Mouse (Mus musculus): ENCODE data around the gene T2.

The T2 gene

DNA sequence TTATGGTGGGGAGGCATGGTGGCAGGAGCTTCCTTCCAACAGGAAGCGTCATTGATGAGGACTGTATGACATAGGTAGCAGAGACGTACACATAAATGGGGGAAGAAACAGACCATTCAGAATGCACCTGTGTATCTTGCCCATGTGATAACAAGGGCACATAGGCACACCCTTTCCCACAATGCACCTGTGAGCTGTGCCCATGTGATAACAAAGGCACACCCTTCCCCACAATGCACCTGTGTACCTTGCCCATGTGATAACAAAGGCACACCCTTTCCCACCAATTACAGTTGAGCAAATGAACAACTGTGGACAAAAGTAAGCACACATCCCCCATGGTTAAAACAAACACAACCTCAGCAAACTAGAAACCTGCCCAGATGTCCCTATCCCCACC lies 54.5 kb downstream of the T2 start:
- intact Hi-C loops (cut with DNase I), result no loop called here

DNA sequence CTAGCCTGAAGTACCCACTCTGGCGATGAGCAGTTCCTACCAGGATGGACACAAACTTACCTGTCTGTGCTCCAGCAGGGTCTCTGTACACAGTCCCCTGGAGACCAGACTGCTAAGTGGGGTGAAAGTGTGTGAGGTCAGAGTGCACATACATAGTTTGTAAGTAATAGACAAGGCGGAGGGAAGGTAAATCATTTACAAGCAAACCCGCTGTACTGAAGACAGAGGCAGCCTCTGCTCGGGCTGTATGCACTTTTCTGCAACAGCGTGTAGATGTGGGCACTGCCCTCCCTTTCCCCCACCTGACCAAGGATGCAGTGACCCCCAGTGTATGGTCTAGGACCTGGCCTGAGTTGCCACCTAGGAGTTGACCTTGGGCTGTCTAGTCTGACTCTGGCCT lies 57.9 kb downstream of the T2 start:
- intact Hi-C loops (cut with DNase I), result no loop called here

DNA sequence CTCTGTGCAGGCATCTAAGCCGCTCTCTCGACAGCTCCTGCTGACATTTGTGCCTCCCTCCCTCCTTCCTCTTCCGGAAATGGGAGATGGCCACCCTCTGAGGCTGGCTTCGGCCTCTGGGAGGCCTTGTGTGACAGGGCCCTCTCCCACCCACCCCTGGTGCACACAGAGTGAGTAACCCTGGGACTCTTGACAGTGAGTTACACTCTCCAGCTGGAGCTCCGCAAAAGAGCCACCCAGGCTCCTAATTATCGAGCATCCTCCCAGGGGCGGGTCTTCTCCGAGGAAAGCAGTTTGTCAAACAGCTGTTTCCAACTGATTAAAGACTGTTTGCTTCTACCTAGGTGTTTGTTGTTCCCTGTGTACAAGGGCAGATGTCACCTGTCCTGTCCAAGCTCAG lies 59.7 kb downstream of the T2 start:
- intact Hi-C loops (cut with DNase I), result no loop called here

- intact Hi-C loops (cut with DNase I), result no loop called here
These were observed 61.1 kb downstream of the T2 start for GRCm38 (mm10) chr17:8416865-8417264.

- intact Hi-C loops (cut with DNase I), result no loop called here
These were observed 64.9 kb downstream of the T2 start for GRCm38 (mm10) chr17:8420739-8421138.

- intact Hi-C loops (cut with DNase I), result no loop called here
These were observed 65.7 kb downstream of the T2 start for GRCm38 (mm10) chr17:8421517-8421916.

GRCm38 (mm10) chr17:8423283-8423682 lies 67.5 kb downstream of the T2 start:
- intact Hi-C loops (cut with DNase I), result no loop called here

DNA sequence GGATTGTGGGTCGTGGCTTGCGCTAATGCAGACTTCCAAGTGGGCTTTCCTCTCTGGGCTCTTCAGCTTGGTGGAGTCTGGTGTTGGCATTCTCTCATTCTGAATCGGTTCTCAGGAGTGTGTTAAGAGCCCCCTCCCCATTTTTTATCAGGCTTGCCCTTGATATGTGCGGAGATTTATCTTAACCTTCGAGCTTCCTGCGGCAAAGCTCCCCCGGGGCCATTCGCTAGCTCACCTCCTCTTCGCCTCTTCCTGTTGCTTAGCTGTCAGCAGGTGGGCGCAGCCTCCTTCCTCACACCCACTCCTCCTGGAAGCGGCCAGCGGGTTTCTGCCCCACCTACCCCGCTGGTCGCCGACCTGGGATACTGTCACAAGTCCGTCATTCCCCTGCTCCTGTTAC lies 73.6 kb downstream of the T2 start:
- intact Hi-C loops (cut with DNase I), result no loop called here

DNA sequence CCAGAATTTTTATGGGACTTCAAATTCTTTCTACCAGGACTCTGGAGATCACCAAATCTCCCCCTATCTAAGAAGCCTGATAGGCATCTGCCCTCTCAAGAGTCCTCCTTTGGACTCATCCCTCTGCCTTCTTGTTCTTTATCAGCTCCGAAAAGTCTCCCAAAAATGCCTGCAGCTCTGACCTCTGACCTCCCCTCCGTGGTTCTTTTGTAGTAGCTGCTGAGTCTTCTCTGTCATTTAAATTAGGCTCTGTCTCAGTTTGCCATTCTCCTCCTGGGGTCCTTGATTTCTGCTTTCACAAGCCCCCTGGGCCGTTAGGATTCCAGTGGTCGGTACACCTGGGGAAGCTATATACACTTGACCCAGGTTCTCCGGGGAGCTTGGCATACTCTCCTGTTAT lies 74.1 kb downstream of the T2 start:
- intact Hi-C loops (cut with DNase I), result no loop called here

- intact Hi-C loops (cut with DNase I), result no loop called here
These were observed 76.5 kb downstream of the T2 start for GRCm38 (mm10) chr17:8432179-8432800.

DNA sequence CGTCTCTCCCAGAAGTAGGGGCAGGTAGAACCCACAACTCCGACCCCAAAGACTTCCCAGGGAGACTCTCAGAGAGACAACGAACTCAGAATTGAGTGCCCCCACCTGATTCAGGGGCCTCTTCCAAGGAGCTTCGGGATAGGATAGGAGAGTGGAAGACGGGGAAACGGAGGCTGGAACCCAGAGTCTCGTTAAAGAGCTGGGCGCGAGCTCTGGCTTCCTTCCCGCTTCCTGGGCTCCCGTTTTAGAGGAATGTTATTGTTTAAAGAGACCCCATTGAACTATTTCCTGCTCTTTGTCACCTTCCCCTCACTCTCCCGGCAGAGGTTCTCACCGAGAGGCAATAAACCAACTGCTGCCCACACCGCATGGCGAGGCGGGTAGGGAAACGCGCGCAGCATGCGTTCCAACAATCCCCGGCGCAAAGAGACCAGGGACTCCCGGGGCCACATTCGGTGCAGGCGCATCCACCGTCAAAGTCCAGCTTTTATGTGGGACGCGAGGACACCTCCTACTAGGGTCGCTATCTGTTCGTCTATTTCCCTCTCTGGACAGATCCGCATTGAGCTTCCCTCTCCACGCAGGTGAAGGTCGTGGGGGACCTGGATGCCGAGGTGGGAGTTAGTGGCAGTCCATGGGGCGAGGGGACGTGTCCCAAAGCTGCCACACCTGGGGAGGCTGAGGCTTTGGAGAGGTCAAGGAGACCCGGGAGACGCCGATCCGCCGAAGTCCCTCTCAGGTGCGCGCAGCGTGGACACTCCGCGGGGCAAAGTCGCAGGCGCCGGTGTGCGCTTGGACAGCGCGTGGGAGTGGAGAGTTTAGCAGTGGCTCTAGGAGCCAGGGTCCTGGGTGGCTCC lies 77.6 kb downstream of the T2 start:
- intact Hi-C loops (cut with DNase I), result no loop called here

GRCm38 (mm10) chr17:8433978-8434960 lies 78.5 kb downstream of the T2 start, which contains the start of gene T:
T (plus strand) TSS chr17:8434423.
- intact Hi-C loops (cut with DNase I), result no loop called here

- intact Hi-C loops (cut with DNase I), result no loop called here
These were observed 80.4 kb downstream of the T2 start for GRCm38 (mm10) chr17:8436184-8436583.

DNA sequence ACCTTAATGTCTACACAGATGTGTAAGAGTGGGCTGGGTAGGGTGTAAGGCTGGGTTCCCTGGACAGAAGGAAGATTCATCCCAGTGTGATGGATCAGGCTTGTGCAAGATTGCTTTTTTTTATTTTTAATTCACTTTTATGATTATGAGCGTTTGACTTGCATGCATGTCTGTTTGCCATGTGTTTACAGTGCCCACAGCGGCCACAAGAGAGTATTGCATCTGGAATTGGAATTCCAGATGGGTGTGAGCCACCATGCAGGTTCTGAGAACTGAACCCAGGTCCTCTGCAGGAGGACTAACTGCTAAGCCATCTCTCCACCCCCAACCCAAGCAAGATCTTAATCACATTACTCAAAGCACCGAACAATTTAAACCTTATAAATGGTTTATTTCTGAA lies 88.3 kb downstream of the T2 start:
- intact Hi-C loops (cut with DNase I), result no loop called here

- intact Hi-C loops (cut with DNase I), result no loop called here
These were observed 91.9 kb downstream of the T2 start for GRCm38 (mm10) chr17:8447676-8448192.

DNA sequence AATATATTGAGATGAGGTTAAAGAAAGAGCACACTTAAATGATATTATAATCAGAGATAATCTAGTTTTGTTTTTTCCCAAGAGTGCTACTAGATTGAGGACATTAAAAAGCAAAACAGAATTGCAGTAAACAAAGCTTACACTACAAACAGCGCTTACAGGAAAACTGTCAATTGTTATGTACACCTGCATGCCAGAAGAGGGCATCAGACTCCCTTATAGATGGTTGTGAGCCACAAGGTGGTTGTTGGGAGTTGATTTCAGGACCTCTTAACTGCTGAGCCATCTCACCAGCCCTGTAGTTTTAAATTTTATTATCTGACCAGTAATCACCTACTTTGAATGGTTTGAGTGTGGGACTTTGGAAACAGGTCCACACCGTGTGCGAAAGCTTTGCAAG lies 92.5 kb downstream of the T2 start:
- intact Hi-C loops (cut with DNase I), result no loop called here

GRCm38 (mm10) chr17:8455196-8455595 lies 99.4 kb downstream of the T2 start:
- intact Hi-C loops (cut with DNase I), result no loop called here

GRCm38 (mm10) chr17:8455601-8456000 lies 99.8 kb downstream of the T2 start:
- intact Hi-C loops (cut with DNase I), result no loop called here

DNA sequence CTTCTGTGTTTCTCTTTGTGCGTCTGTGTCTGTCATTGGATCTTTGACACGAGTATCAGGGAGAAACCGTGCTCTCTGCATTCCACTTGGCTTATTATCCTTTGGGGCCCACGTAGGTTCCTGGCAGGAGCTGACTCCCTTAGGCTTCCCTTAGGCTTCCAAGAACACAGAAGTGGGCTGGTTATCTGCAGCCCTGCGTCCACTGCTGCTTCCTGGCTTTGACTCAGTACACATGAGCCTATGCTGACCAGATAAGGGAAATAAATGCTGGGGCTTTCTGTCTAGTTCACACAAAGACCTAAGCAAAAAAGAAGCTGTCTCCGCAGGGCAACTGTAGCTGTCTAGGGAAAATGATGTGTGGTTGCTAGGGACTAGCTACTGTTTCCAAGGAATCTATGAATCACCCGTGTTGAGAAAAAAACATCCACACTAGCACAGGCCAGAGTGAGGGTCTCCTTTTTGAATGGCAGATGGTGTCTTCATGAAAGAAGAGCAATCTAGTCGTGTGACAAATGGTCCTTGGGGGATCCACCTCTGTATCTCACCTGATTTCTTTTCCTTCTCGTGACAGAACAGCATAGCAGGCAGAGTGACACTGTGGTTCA lies 101.2 kb downstream of the T2 start:
- intact Hi-C loops (cut with DNase I), result no loop called here

GRCm38 (mm10) chr17:8461568-8461967 lies 105.8 kb downstream of the T2 start:
- intact Hi-C loops (cut with DNase I), result no loop called here

GRCm38 (mm10) chr17:8463482-8464128 lies 107.8 kb downstream of the T2 start:
- intact Hi-C loops (cut with DNase I), result no loop called here

All from adrenal gland (tissue).